Mouse (Mus musculus) right cerebral cortex, postnatal 10 days (tissue): ENCODE measurements at regions not wholly inside any gene's neighbourhood (a gene's known extent, or its start where the extent isn't known, plus 50 kb on each side); places are given as distances from the start of the nearest gene placed in this dataset.
"Not testable (repeated sequence)": the region's sequence is repeated elsewhere in the genome, so short reads cannot be mapped to it uniquely, and the experiment has no call there.

Experiments used
- DNase-seq, 2 experiments: peaks; one replicate each; pipeline ENCODE4 v3.0.0; 2021; ENCODE audit warnings: low spot score in 2 of 2

DNA sequence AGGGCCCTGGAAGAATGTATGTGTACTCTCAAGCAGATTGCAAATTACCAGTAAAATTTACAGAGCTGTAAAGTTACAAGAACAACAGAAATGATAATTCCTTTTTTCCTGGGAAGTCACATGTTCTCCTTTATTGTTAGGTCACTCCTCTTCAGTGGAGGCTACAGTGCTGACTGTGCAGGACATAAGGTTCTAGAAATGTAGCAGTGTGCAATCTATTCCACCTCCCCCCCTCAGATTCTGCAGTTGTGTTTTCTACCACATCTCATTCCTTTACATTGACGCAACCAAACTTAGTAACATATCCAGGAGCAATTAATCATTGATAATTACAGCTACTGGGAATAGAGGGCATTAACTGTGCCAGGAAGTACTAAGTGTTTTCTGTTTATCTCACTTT lies 385.3 kb upstream of the Tnc start:
- DNase-seq, result no peak

DNA sequence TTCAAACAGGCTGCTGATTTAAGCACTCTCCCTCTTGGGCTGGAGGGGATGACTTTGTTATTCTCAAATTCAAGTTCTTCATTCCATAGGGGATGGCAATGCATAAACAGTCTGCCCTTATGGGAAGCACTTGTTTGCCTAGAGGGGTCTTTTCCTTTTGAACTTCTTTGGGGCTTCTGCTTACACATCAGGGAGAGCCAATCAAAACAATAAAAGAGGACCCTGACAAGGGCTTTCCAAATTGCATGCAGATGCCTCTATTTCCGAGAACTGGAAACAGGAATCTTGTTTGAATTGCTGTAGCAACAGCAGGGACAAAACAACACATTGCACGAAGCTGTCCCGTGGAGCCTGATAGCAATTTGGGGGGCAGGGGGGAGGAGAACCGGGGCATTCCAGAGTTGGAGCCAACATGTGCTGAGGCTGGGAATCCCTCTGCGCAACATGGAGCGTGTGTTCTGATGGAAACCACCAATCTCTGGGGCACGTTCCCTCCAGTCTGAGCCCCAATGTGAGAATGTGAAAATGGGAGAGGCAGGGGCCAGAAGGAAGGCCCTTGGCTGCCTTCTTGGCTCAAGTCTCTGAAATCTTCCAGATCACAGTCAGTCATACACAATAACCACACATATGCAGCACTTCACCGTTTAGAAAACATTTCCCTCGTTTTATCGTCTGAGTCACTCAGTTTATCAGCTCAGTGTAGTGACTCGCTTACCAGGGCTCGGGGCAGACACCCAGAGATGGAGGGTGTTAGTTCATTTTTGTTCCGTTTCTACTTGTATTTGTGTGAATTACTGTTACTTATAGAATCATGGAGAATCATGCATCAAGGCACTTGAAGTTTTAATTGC lies 391.2 kb upstream of the Tnc start:
- no peak for DNase-seq

DNA sequence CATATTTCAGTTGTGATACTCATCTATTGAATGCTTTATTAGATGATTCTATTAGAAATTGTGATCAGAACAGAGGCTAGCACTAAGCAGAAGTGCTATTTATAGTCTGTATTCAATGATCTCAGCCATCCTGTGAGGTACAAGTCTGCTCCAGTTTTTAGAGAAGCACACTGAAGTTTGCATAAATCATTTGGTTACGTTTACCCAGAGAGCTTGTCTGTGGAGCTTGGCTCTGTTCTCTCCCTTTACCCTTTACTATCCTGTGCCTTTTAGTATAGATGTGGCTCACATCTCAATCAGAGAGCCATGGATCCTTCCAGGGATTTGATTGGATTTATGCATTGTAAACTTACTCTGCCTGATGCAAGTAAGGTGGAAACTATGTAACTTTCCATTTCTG lies 404.6 kb upstream of the Tnc start:
- no peak for DNase-seq

- peak in 1 of 2 experiments; percentile 23 for DNase-seq
Observed at GRCm38 (mm10) chr4:64451946-64452345, 405.1 kb upstream of the Tnc start.

GRCm38 (mm10) chr4:64492260-64492962 lies 445.6 kb upstream of the Tnc start:
- DNase-seq, result no peak

- not testable (repeated sequence) for DNase-seq
Observed at GRCm38 (mm10) chr4:64497759-64498158, 450.9 kb upstream of the Tnc start.

DNA sequence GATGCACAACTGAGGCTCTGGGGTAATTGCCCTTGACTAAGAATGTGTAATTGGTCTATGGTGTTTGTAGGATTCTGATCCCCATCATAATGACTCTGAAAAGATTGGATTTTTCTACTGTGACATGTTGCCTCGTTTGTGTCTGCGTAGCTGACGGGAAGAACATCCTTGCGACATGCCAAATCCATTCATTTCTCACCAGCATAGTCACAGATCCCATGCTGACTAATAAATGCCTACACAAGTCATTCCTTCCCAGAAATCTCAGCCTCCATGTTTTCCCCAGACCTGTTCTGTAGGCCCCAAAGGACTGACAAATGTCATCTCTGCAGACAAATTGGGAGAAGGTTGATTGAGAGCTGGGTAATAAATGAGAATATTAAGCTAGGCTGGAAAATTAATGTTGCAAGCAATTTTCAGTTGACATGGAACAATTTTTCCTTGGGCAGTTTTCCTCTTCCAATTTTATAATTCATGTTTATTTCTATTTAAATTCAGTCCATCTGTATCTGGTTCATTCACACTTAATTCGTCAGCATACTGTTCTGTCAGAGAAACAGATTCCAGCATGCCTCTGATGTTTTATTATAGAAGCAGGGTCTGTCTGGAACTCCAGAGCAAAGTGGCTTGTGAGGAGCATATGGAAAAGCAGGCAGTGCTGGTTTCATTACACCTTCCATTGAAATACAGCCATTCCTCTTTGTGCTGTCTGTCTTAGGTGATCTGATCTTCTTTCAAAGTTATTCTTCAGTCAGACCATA lies 454.0 kb upstream of the Tnc start:
- DNase-seq, result no peak

DNA sequence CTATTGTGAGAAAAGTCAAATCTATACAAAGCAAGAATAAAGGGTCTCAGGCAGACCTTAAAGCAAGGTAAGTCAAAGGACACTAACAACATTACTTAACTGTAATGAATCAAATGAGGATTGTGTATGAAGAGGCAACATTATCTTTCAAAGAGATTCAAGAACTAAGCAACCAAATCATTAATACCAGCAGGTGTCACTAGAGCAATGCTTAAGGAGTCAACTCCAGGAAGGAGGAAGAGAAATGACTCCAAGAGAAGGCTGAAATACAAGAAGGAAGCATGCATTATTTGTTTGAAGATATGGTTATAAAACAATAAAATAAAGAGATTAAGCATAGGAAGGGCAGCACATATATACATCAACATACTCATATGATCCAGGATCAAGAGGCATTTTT lies 475.1 kb upstream of the Tnc start:
- DNase-seq, result no peak

- DNase-seq, result no peak
Observed at GRCm38 (mm10) chr4:64527724-64528332, 481.0 kb upstream of the Tnc start.

DNA sequence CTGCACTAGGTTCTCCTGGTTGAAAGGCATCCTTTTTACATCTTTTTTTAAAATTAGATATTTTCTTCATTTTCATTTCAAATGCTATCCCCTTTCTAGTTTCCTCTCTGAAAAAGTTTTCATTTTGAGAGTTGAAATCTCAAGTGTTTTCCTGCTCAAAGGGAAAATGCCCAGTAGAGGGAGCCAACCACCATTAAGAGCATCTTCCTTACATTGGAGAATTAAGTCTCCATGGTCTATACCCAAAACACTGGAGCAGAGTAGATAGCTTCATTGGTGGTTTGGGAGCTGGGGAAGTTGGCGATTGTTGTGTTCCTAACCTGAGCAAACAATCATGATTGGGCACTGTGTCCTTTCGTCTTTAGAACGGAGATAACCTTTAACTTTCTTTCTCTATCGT lies 483.8 kb upstream of the Tnc start:
- DNase-seq, result peak; percentile 27 to 38

GRCm38 (mm10) chr4:64533019-64533418 lies 486.2 kb upstream of the Tnc start:
- peak; percentile 34 to 44 for DNase-seq

DNA sequence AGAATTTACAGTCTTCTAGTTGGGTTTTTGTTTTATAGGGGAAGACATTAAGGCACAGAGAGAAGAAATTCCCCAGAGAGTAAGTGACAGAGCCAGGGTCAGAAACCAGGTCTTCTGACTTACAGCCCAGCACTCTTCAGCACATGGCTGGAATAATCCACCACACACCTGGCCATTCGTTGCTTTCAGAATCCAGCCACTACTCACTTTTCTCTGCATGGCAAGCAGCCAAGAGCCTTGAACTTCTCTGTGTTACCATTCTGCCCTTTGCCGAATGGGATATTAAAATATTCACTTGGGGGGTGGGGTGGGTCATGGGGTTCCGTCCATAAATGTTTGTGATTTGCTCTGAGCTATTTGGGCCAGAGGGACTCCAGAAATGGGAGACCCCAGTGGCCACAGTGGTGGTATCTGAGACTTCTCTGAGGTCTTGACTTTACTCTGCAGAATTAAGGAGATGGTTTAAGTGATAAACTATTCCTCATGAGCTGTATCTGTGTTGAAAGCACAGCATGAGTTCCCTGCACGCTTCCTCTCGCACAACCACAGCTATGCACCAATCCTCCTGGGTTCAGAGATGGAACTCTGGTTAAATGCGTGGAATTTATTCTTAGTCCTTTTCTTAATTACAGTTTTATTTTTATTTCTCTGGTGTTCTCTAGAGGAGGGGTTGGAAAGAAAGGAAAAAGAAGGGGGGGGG lies 488.9 kb upstream of the Tnc start:
- DNase-seq, result no peak

GRCm38 (mm10) chr4:64538009-64538408 lies 491.2 kb upstream of the Tnc start:
- no peak for DNase-seq

DNA sequence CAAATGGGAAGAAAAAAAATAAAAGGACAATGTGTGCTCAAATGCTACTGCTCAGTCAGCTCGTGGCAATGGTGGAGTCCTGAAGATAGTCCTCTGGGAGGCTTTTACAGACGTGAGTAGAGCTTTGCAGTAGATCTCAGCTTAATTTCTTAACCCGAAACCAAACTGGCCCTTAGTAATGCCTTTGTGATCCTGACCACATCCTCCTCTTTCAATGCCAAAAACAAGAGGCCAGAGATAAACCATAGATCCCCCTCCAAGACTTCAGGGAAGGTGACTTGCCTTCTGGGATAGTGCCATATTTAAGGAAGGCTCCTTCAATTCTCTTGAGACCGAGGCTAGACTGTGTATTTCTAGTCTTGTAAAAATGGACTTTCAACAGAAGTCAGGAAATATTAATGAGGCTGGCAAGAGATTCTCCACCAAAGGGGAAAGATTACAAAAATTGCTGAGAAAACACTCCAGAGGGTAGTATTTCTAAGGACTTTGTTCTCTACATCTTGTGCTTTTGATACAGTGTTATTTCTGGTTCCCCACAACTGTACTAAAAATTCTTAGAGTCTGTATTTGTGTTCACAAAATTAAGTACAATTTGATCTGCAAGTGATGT lies 497.9 kb upstream of the Tnc start:
- DNase-seq, result no peak

DNA sequence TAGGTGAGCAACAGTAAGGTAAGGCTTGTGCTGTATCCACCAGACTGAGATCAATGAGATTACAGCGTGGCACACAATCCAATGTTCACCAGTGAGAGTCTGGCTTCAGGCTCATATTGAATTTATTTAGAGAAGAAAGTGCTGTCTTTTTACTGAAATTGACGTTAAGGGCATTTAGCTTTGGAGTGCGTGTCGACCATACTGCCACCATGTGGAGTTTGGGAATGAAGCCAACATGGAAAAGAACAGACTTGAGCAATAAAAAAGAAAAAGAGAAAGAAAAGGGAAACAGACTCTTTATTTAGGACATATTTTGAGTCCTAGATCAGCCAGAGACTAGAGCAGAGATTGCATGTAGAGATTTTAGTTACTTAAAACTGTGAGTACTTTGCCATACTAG lies 499.6 kb upstream of the Tnc start:
- no peak for DNase-seq

DNA sequence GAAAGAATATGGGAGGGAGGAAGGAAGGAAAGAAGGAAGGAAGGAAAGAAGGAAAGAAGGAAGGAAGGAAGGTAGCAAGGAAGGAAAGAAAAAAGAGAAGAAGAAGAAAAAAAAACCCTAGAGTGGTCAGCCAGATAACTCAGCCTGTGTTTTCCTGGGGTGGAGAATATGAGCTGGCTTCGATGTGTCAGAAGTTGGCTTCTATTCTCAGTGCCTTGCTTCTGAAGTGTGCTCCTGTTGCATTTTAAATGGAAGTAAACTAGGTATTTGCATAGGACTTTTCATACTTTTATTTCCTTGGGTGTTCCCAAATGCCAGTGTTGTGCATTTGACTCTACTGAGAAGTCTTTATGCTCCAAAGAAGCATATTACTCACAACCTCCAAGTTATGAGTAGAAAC lies 515.7 kb upstream of the Tnc start:
- no peak for DNase-seq

DNA sequence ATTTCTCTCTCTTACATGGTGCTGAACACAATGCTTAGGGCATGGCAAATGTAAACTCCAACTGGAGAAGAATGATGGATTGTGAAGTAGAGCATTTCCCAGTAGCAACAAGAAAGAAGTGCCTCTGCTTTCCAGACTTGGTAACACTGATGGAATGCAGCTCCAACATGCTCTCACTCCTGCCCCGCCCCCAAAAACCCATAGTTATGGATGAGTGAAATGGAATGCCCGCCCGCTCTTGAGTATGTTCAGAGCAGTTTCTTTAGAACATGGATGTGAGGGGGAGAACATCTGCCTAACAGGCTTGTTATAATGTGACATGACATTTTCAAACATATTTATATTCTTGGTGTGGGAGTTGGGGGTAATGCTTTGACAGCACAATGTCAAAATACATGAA lies 517.2 kb upstream of the Tnc start:
- DNase-seq, result peak in 1 of 2 experiments; percentile 18

DNA sequence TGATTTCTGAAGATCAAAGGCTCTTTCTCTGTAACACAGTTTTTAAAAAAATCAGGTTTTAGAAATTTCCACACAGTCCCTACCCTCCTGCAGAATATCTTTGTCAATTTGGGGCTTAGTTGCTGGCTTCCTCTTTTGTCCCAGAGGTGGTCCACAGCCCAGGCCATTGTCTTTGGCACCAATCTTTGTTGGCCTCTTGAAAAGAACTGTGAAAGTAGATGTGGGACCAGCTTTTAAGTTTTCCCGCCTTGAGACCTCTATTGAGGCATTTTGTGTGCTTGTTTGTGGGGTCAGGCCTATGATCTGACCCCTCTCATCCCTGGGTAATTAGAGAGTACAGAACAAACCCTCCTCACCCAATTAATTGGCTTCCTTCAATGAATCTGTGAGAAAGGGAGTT lies 523.9 kb upstream of the Tnc start:
- no peak for DNase-seq

- DNase-seq, result no peak
Observed at GRCm38 (mm10) chr4:64575901-64576300, 529.1 kb upstream of the Tnc start.

- DNase-seq, result peak in 1 of 2 experiments; percentile 19
Observed at GRCm38 (mm10) chr4:64595014-64595599, 528.9 kb upstream of the Pappa start.

- peak; percentile 30 to 49 for DNase-seq
Observed at GRCm38 (mm10) chr4:64598465-64598864, 525.5 kb upstream of the Pappa start.
